Mouse (Mus musculus) intestine, postnatal 0 days (tissue): ENCODE data around the gene Il4i1. TPM values are rescaled to one million over a fixed set of nuclear protein-coding genes. Genes with fewer than 3 reads are reported as not detected.

Experiments used
- ATAC-seq: fragments of 200-750 bp; cut with Nextera tagmentation; 2 replicates; pipeline ENCODE4 v1.8.0; 2017; ENCODE audit warnings: mild to moderate bottlenecking, moderate TSS enrichment, moderate library complexity
- H3K27ac ChIP-seq: fragments of 300-500 bp; sonication (generic); 2 replicates; pipeline ENCODE4 v1.5.1; 2014; ENCODE audit warnings: mild to moderate bottlenecking, low read depth, low read length, moderate library complexity
- H3K27me3 ChIP-seq: fragments of 300-500 bp; sonication (generic); replicated peaks from 2 replicates; pipeline ENCODE4 v1.6.1; 2014; ENCODE audit warnings: low read length, mixed read lengths; ENCODE audit not compliant: control insufficient read depth, insufficient read depth
- H3K36me3 ChIP-seq: fragments of 300-500 bp; sonication (generic); 2 replicates; pipeline ENCODE4 v1.6.1; 2014; ENCODE audit warnings: mild to moderate bottlenecking, moderate library complexity; ENCODE audit not compliant: control insufficient read depth, insufficient read depth
- H3K4me1 ChIP-seq: fragments of 300-500 bp; sonication (generic); replicated peaks from 2 replicates; pipeline ENCODE4 v1.6.1; 2014; ENCODE audit warnings: antibody characterized with exemption, low read length, mixed read lengths; ENCODE audit not compliant: control insufficient read depth, insufficient read depth
- H3K4me2 ChIP-seq: fragments of 300-500 bp; sonication (generic); replicated peaks from 2 replicates; pipeline ENCODE4 v1.6.1; 2014; ENCODE audit warnings: low read depth, mild to moderate bottlenecking, moderate library complexity
- H3K4me3 ChIP-seq: fragments of 300-500 bp; sonication (generic); 2 replicates; pipeline ENCODE4 v1.5.1; 2014; ENCODE audit warnings: low read depth, low read length
- H3K9ac ChIP-seq: fragments of 300-500 bp; sonication (generic); 2 replicates; pipeline ENCODE4 v1.6.1; 2014; ENCODE audit warnings: mild to moderate bottlenecking, low read depth, low read length
- H3K9me3 ChIP-seq: fragments of 300-500 bp; sonication (generic); 2 replicates; pipeline ENCODE4 v1.6.1; 2016; ENCODE audit warnings: mixed run types; ENCODE audit not compliant: control insufficient read depth
- CTCF ChIP-seq: sonication (generic); IDR thresholded peaks from 2 replicates; pipeline ENCODE4 v1.5.1; 2016; ENCODE audit warnings: low read depth, mild to moderate bottlenecking, control low read depth, antibody characterized with exemption, moderate library complexity
- WGBS: fragments of 180-500 bp; shearing (Covaris S2); extraction: QIAGEN DNeasy Blood & Tissue Kit; methylation state at CpG from one replicate; pipeline ENCODE4 v1.1.7; 2014; 5-methylcytosine and 5-hydroxymethylcytosine counted together
- polyA plus RNA-seq: library from polyadenylated mRNA; unstranded; fragments of >200 nt; fragmentation: Nextera tagmentation; extraction: Ambion mirVana; gene quantifications from 2 replicates; pipeline ENCODE4 v1.2.1, GENCODE M21; 2015

Il4i1 gene
- polyA plus RNA-seq, 1 experiment from 2014 or later: 0.82 TPM

- no peak for TF ChIP-seq CTCF
- Histone ChIP-seq H3K9ac (no peak overlapping the region), H3K4me1 (0 out of 2 replicates have a peak, but pooled peaks cover 5% of the 10 kb centered on the region), H3K4me2 (no peak overlapping the region), H3K27ac (no peak overlapping the region), H3K4me3 (no peak overlapping the region), H3K36me3 (peaks cover 70% of the 10 kb centered on the region), H3K9me3 (no peaks in the 10 kb centered on the region), H3K27me3 (no peaks in the 10 kb centered on the region)
- WGBS: 90% methylated on average over 8 of the region's 8 CpGs
- no peak for ATAC-seq
Observed at GRCm38 (mm10) chr7:44841825-44842463, 25.8 kb downstream of the Il4i1 start.

DNA sequence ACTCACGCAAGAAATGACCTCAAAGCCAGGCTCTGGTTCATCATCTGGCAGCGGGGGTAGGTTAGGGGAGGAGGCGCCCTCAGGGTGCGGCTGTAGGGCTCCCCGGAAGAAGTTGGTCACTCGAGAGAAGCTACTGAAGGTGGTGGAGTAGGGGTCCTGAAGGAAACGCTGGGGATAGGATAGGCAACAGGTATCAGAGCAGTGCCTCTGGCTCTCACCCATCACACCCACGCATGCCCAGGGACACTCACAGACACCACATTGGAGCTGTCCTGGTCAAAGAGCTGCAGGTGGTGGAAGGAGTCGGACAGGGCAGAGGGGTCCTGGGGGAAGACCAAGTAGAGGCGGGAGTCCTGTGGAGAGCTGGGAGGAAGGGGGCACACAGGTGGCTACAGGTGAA lies 28.8 kb downstream of the Il4i1 start:
- Histone ChIP-seq H3K36me3 (peaks cover 70% of the 10 kb centered on the region), H3K4me1 (no peaks in the 10 kb centered on the region), H3K27ac (no peak overlapping the region), H3K9me3 (no peaks in the 10 kb centered on the region), H3K4me3 (no peak overlapping the region), H3K4me2 (no peak overlapping the region), H3K9ac (no peak overlapping the region), H3K27me3 (no peaks in the 10 kb centered on the region)
- 95% methylated on average over 10 of the region's 10 CpGs for WGBS
- TF ChIP-seq CTCF: no peak
- no peak for ATAC-seq

DNA sequence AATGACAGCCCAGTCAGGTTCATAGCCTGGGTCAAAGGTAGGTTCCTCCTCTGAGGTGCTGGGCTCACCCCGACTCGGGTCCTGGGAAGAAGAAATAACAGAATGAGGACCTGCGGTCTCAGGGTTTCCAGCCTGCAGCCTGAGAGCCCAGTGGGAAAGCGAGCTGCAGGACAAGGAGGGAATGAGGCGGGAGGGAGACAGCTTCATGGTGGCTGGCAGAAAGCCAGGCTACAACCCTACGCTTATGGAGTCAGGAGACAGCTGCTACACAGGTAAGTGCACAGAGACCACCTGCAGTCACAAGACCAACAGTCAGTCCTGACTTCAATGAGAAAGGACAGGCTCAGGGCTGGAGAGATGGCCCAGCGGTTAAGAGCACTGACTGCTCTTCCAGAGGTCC lies 30.6 kb downstream of the Il4i1 start:
- H3K9ac ChIP-seq: no peak overlapping the region
- 0 out of 2 replicates have a peak, but pooled peaks cover 3% of the 10 kb centered on the region for H3K4me1 ChIP-seq
- H3K36me3 ChIP-seq: peaks cover 52% of the 10 kb centered on the region
- H3K27ac ChIP-seq: no peak overlapping the region
- H3K27me3 ChIP-seq: no peaks in the 10 kb centered on the region
- no peak for ATAC-seq
- no peak overlapping the region for H3K4me2 ChIP-seq
- TF ChIP-seq CTCF: no peak
- 88% methylated on average over 7 of the region's 7 CpGs for WGBS
- H3K4me3 ChIP-seq: no peak overlapping the region
- H3K9me3 ChIP-seq: no peaks in the 10 kb centered on the region

- no peak overlapping the region for H3K27ac ChIP-seq
- 56% methylated on average over 5 of the region's 5 CpGs for WGBS
Observed at GRCm38 (mm10) chr7:44847772-44848171, 31.6 kb downstream of the Il4i1 start.

DNA sequence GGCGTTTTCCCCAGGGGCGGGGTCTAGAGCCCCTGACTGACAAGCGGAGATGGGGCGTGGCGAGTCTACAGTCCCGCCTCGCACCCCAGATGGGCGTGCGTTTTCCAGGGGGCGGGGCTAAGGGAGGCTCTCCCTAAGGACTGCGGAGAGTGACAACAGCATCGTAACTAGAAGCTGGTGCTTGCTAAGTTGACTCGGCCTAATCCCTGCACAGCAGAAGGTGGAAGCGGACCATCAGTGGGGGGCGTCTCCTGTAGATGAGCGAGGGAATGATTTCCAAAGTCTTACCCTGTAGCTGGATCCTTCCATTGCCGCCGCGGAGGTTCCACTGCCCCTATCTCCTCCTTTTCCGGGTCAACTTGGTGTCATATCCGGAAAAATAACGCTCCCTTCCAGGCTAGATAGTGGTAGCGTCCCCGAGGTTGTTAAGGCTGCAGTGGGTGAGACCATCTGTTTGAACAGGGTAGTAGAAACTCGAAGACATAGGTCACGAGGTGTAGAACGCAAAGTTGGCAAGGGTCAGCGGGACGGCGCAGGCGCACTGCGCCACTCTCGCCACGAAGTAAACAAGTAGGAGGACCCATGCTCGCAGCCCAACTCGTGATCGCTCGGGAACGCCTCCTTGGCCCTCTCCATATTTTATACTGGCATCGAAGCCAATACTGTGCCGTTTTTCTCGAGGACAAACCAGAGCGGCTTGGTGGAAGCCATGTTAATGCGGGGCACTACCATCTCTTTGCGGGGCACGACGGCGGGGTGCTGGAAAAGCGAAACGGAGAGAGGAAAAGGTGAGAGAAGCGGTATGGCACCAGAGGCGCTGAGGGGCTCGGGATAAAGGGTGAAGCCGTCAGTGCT lies 32.6 kb downstream of the Il4i1 start, which contains the start of the genes Akt1s1 and Tbc1d17:
Gene Akt1s1 (plus strand): TSS at position 431 of the 855 bp plus-strand sequence.
Gene Tbc1d17 (minus strand): TSS at position 519 of the 855 bp plus-strand sequence.
- Histone ChIP-seq H3K4me2 (peak within 1 kb of the TSS; percentile 67), H3K9me3 (no peaks in the 10 kb centered on the region), H3K4me3 (peak within 1 kb of the TSS; percentile 63), H3K27ac (peak within 1 kb of the TSS; percentile 88), H3K4me1 (peaks cover 3% of the 10 kb centered on the region; the same call in 1 of the 2 replicates), H3K27me3 (no peaks in the 10 kb centered on the region), H3K9ac (peak within 1 kb of the TSS; percentile 53), H3K36me3 (peaks cover 38% of the 10 kb centered on the region)
- peak; percentile 87 for ATAC-seq
- TF ChIP-seq CTCF: no peak
- under 1% methylated on average over 54 of the region's 54 CpGs for WGBS

More at GRCm38 (mm10) chr7:44847772-44848171, 31.6 kb downstream of the Il4i1 start:
- Histone ChIP-seq H3K4me2 (peak overlapping the region; percentile 67), H3K4me1 (0 out of 2 replicates have a peak, but pooled peaks cover 3% of the 10 kb centered on the region), H3K36me3 (peaks cover 47% of the 10 kb centered on the region), H3K9ac (0 out of 2 replicates have a peak overlapping the region, but pooled peaks have one; percentile 43), H3K27me3 (no peaks in the 10 kb centered on the region), H3K9me3 (no peaks in the 10 kb centered on the region), H3K4me3 (peak overlapping the region; percentile 63)
- TF ChIP-seq CTCF: no peak
- no peak for ATAC-seq
